Mouse (Mus musculus) heart, postnatal 0 days (tissue): Measurements from ENCODE around the gene Tpgs1.

Experiments
- CTCF ChIP-seq: IDR thresholded peaks from 2 replicates; pipeline ENCODE4 v1.5.1; 2016; ENCODE audit warnings: antibody characterized with exemption, control low read depth, low read depth
- EP300 ChIP-seq: IDR thresholded peaks from 2 replicates; pipeline ENCODE4 v1.6.1; 2016; ENCODE audit warnings: antibody characterized with exemption, low read depth

DNA sequence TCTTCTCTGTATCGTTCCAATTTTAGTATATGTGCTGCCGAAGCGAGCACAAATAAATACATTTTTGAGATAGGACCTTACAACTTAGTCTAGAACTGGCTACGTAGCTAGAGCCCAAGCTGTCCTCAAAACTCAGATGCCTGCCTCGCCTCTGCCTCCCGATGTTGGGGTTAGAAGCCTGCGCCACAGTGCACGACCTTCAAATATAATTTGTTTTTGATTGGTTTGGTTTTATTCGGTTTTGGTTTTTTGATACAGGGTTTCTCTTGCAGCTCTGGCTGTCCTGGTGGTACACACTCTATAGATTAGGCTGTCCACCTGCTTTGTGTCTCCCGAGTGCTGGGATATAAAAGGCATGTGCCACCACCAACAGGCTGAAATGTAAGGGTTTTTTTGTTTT is 34.4 kb downstream of the Tpgs1 start:
- TF ChIP-seq EP300 (no peak), CTCF (no peak)
